Mouse (Mus musculus) midbrain, postnatal 0 days (tissue): ENCODE measurements at regions not wholly inside any gene's neighbourhood (a gene's known extent, or its start where the extent isn't known, plus 50 kb on each side); places are given as distances from the start of the nearest gene placed in this dataset.

Experiments used
- ATAC-seq: fragments of 200-750 bp; cut with Nextera tagmentation; 2 replicates; pipeline ENCODE4 v1.8.0; 2017; ENCODE audit warnings: moderate number of reproducible peaks, mild to moderate bottlenecking, moderate TSS enrichment, moderate library complexity; ENCODE audit not compliant: low FRiP score
- DNase-seq: peaks from one replicate; pipeline ENCODE4 v3.0.0-alpha.2; 2015; ENCODE audit warnings: low spot score
- H3K27ac ChIP-seq: fragments of 300-500 bp; sonication (generic); 2 replicates; pipeline ENCODE4 v1.5.1; 2014; ENCODE audit warnings: low read depth, mild to moderate bottlenecking, low read length, mixed read lengths
- H3K27me3 ChIP-seq: fragments of 300-500 bp; sonication (generic); 2 replicates; pipeline ENCODE4 v1.6.1; 2014; ENCODE audit warnings: low read length, control low read depth, mixed read lengths; ENCODE audit not compliant: insufficient read depth
- H3K36me3 ChIP-seq: fragments of 300-500 bp; sonication (generic); 2 replicates; pipeline ENCODE4 v1.6.1; 2014; ENCODE audit warnings: low read length, control low read depth, mixed read lengths; ENCODE audit not compliant: insufficient read depth
- H3K4me1 ChIP-seq: fragments of 300-500 bp; sonication (generic); 2 replicates; pipeline ENCODE4 v1.6.1; 2014; ENCODE audit warnings: mild to moderate bottlenecking, control low read depth, antibody characterized with exemption, low read length, mixed read lengths; ENCODE audit not compliant: insufficient read depth
- H3K4me2 ChIP-seq: fragments of 300-500 bp; sonication (generic); 2 replicates; pipeline ENCODE4 v1.6.1; 2014; ENCODE audit warnings: low read depth, mild to moderate bottlenecking, low read length, mixed read lengths; ENCODE audit not compliant: poor library complexity, severe bottlenecking
- H3K4me3 ChIP-seq: fragments of 300-500 bp; sonication (generic); 2 replicates; pipeline ENCODE4 v1.5.1; 2014; ENCODE audit warnings: low read depth, mild to moderate bottlenecking, low read length, moderate library complexity
- H3K9ac ChIP-seq: fragments of 300-500 bp; sonication (generic); replicated peaks from 2 replicates; pipeline ENCODE4 v1.6.1; 2014; ENCODE audit warnings: mild to moderate bottlenecking, low read length, moderate library complexity, mixed read lengths; ENCODE audit not compliant: poor library complexity, severe bottlenecking
- H3K9me3 ChIP-seq: fragments of 300-500 bp; sonication (generic); 2 replicates; pipeline ENCODE4 v1.6.1; 2016; ENCODE audit warnings: low read length, control low read depth
- CTCF ChIP-seq: IDR thresholded peaks from 2 replicates; pipeline ENCODE4 v1.5.1; 2016; ENCODE audit warnings: antibody characterized with exemption, mild to moderate bottlenecking
- WGBS: fragments of 180-500 bp; shearing (Covaris S2); extraction: QIAGEN DNeasy Blood & Tissue Kit; methylation state at CpG from one replicate; pipeline ENCODE4 v1.1.7; 2014; 5-methylcytosine and 5-hydroxymethylcytosine counted together

- Histone ChIP-seq H3K4me3 (no peak overlapping the region), H3K9ac (no peak overlapping the region), H3K27me3 (no peaks in the 10 kb centered on the region), H3K9me3 (no peaks in the 10 kb centered on the region), H3K27ac (no peak overlapping the region), H3K36me3 (no peaks in the 10 kb centered on the region), H3K4me2 (no peak overlapping the region), H3K4me1 (no peaks in the 10 kb centered on the region)
- ATAC-seq = no peak
- DNase-seq = no peak
- no peak for TF ChIP-seq CTCF
- WGBS = 82% methylated on average over 5 of the region's 5 CpGs
Observed at GRCm38 (mm10) chr16:76549628-76550027, 176.0 kb upstream of the Nrip1 start.

GRCm38 (mm10) chr16:76547087-76547486, 173.5 kb upstream of the Nrip1 start:
- TF ChIP-seq CTCF = no peak

DNA sequence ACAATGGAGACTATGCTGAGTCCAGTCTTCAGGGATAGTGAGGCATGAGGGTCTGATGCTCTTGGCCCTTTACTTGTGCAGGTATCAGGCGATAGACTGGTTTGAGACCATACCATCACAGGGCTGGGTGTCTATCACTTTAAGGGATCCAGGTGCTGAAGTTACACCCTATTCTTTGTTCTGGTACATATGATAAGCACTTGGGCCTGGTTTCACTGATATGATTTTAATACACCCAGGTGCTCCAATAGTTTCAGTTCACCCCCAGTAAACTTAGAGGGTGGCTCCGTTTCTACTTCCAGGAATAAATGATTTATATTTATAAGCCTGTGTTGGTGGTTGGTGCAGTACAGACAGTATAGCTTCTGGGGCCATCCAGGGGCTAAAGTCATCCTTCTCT, 173.0 kb upstream of the Nrip1 start:
- no peak for ATAC-seq
- TF ChIP-seq CTCF = no peak
- H3K9ac ChIP-seq = no peak overlapping the region
- no peak overlapping the region for H3K4me3 ChIP-seq
- no peaks in the 10 kb centered on the region for H3K9me3 ChIP-seq
- no peaks in the 10 kb centered on the region for H3K4me1 ChIP-seq
- no peak for DNase-seq
- H3K4me2 ChIP-seq = no peak overlapping the region
- 96% methylated on average over 2 of the region's 2 CpGs for WGBS
- no peaks in the 10 kb centered on the region for H3K36me3 ChIP-seq
- no peaks in the 10 kb centered on the region for H3K27me3 ChIP-seq
- no peak overlapping the region for H3K27ac ChIP-seq

More at GRCm38 (mm10) chr16:76547087-76547486, 173.5 kb upstream of the Nrip1 start:
- H3K4me2 ChIP-seq = no peak overlapping the region
- no peaks in the 10 kb centered on the region for H3K27me3 ChIP-seq
- no peak overlapping the region for H3K9ac ChIP-seq
- WGBS = 94% methylated on average over 4 of the region's 4 CpGs
- H3K4me3 ChIP-seq = no peak overlapping the region
- H3K9me3 ChIP-seq = no peaks in the 10 kb centered on the region
- H3K27ac ChIP-seq = no peak overlapping the region
- no peak for ATAC-seq
- H3K4me1 ChIP-seq = no peaks in the 10 kb centered on the region
- DNase-seq = no peak
- H3K36me3 ChIP-seq = no peaks in the 10 kb centered on the region

DNA sequence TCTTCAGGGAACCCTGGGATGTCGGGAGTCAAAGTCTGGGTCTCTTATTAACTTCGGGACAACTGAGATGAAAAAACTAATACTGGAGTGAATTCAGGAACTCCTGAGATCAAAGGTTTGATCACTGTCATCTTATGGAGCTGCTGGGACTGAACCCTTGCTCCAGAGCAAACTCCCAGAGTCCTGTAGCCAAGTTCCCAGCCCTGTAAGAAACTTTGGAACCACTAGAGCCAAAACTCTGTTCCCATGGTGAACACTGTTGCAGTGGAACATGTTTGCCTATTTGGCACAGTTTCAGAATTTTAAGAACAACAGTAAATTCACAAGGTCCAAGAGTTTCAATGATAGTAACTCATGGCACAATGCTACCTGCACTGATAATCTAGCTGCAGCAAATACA, 172.3 kb upstream of the Nrip1 start:
- no peaks in the 10 kb centered on the region for H3K9me3 ChIP-seq
- H3K9ac ChIP-seq = no peak overlapping the region
- no peaks in the 10 kb centered on the region for H3K36me3 ChIP-seq
- H3K4me2 ChIP-seq = no peak overlapping the region
- H3K27me3 ChIP-seq = no peaks in the 10 kb centered on the region
- DNase-seq = no peak
- no peak overlapping the region for H3K4me3 ChIP-seq
- TF ChIP-seq CTCF = no peak
- no peak for ATAC-seq
- H3K4me1 ChIP-seq = no peaks in the 10 kb centered on the region
- 76% methylated on average over 2 of the region's 2 CpGs for WGBS
- H3K27ac ChIP-seq = no peak overlapping the region

DNA sequence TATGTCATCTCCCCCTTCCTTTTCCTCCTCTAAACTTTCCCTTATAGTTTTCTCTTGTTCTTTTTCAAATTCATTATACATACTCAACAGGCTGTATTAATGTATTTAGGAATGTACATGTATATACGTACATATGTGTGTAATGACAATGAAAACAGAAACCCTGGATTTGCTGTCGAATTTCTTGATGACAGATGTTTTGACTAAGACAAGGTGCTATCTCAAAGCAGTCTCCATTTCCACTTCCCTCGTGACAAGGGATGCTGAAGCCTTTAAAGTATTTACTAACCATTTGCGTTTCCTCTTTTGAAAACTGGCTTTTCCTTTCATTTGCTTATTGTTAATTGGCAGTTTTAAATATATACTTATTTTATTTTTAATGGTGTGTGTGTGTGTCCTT, 171.3 kb upstream of the Nrip1 start:
- 85% methylated on average over 4 of the region's 4 CpGs for WGBS
- Histone ChIP-seq H3K4me3 (no peak overlapping the region), H3K9me3 (no peaks in the 10 kb centered on the region), H3K9ac (no peak overlapping the region), H3K27ac (no peak overlapping the region), H3K36me3 (no peaks in the 10 kb centered on the region), H3K4me1 (no peaks in the 10 kb centered on the region), H3K4me2 (no peak overlapping the region), H3K27me3 (no peaks in the 10 kb centered on the region)
- DNase-seq (no peak), ATAC-seq (no peak)
- TF ChIP-seq CTCF = no peak

DNA sequence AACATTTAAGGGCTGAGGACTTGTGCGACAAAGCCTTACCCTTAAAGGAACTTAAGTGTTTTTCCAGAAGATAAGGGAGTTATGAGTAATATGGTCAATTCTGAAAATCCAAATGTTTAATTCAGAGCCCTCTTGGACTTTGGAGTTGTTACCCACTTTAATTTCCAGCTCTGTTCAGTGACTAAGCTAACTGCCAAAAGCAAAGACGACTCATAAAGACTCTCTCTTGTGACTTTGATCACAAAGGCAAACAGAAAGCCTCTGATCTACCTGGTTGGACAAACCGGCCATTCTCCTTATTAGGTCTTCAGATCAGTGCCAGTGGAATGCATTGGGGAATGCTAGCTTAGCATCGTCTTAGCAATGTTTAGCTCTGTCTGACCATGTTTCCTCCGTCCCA, 167.3 kb upstream of the Nrip1 start:
- Histone ChIP-seq H3K36me3 (no peaks in the 10 kb centered on the region), H3K9ac (no peak overlapping the region), H3K27me3 (no peaks in the 10 kb centered on the region), H3K27ac (no peak overlapping the region), H3K4me3 (no peak overlapping the region), H3K4me1 (no peaks in the 10 kb centered on the region), H3K4me2 (no peak overlapping the region), H3K9me3 (no peaks in the 10 kb centered on the region)
- DNase-seq = no peak
- ATAC-seq = no peak
- TF ChIP-seq CTCF = no peak
- 37% methylated on average over 5 of the region's 5 CpGs for WGBS
